ENCODE assay signal across 17 mouse cellular contexts in genomic region chr3:51184715-51185114, GRCm38 (mm10). TPM values are rescaled to one million over a fixed set of nuclear protein-coding genes. Genes with fewer than 3 reads are reported as not detected.
DNase-seq lines count a peak whose midpoint lies in the region; ATAC-seq lines count a peak whose summit lies in the region.
"Had no signal": no experiment of that assay in that cellular context is flagged by ENCODE, and none has a peak within 500 bp of the region (broad histone marks: within the 10 kb centered on the region; RNA-seq: fewer than 3 reads in every experiment).

No protein-coding gene starts in this region.

- no peak overlapping the region for H3K27ac ChIP-seq in kidney, embryonic 14.5 days (ENCODE audit: low read depth, low read length)
- 0 out of 2 replicates have a peak overlapping the region, but pooled peaks have one; percentile 1 for H3K27ac ChIP-seq in brown adipose tissue, adult 24 weeks (replicated peaks; ENCODE audit: low read depth, low read length)
- H3K27ac ChIP-seq in heart, embryonic 10.5 days, result no peak overlapping the region
- H3K27ac ChIP-seq: embryonic facial prominence, embryonic 10.5 days; hindbrain, embryonic 10.5 days; hindbrain, postnatal 0 days; limb, embryonic 12.5 days; midbrain, embryonic 10.5 days had no signal

- WGBS in kidney, embryonic 14.5 days, result 73% methylated on average over 10 of the region's 10 CpGs
- 79% methylated on average over 10 of the region's 10 CpGs for WGBS in heart, embryonic 10.5 days

- no peak overlapping the region for H3K4me3 ChIP-seq in kidney, embryonic 14.5 days (ENCODE audit: low read length)
- H3K4me3 ChIP-seq in brown adipose tissue, adult 24 weeks (ENCODE audit: insufficient read depth, low read depth, low read length), result no peak overlapping the region
- H3K4me3 ChIP-seq in heart, embryonic 10.5 days, result no peak overlapping the region
- H3K4me3 ChIP-seq: embryonic facial prominence, embryonic 10.5 days; hindbrain, embryonic 10.5 days; limb, embryonic 12.5 days; midbrain, embryonic 10.5 days had no signal

- H3K9ac ChIP-seq in kidney, embryonic 14.5 days (ENCODE audit: low read depth, low read length), result no peak overlapping the region
- H3K9ac ChIP-seq: limb, embryonic 12.5 days had no signal

- DNase-seq in kidney, adult 18-20 months, result peak; percentile 76
- peak; percentile 92 for DNase-seq in kidney, adult 9 months
- DNase-seq in spleen, postnatal 36 days (ENCODE audit: low spot score in 2 of 2), result no peak
- DNase-seq in heart, embryonic 10.5 days (ENCODE audit: low spot score), result no peak
- DNase-seq: adrenal gland, postnatal 36 days; B cell, adult 2 months; cerebellum, adult 2 months; right cerebral cortex, adult 18-20 months; thymus, postnatal 36 days had no signal

- H3K36me3 ChIP-seq in kidney, embryonic 14.5 days (ENCODE audit: control insufficient read depth, insufficient read depth, low read length), result no peaks in the 10 kb centered on the region
- H3K36me3 ChIP-seq in heart, embryonic 10.5 days, result no peaks in the 10 kb centered on the region
- H3K36me3 ChIP-seq: embryonic facial prominence, embryonic 10.5 days; hindbrain, embryonic 10.5 days; limb, embryonic 12.5 days; midbrain, embryonic 10.5 days had no signal

- no peaks in the 10 kb centered on the region for H3K27me3 ChIP-seq in kidney, embryonic 14.5 days (ENCODE audit: control insufficient read depth, insufficient read depth, low read length)
- no peaks in the 10 kb centered on the region for H3K27me3 ChIP-seq in heart, embryonic 10.5 days (ENCODE audit: insufficient read depth, poor library complexity, severe bottlenecking)
- H3K27me3 ChIP-seq: limb, embryonic 12.5 days had no signal

- no peak for ATAC-seq in kidney, embryonic 14.5 days (ENCODE audit: low FRiP score, low TSS enrichment)
- peak; percentile 71 for ATAC-seq in megakaryocyte, adult 5-6 weeks (ENCODE audit: poor library complexity, severe bottlenecking)
- ATAC-seq: hindbrain, postnatal 0 days had no signal

- H3K9me3 ChIP-seq in kidney, embryonic 14.5 days (ENCODE audit: control insufficient read depth, low read length), result no peaks in the 10 kb centered on the region
- no peaks in the 10 kb centered on the region for H3K9me3 ChIP-seq in heart, embryonic 10.5 days
- H3K9me3 ChIP-seq: embryonic facial prominence, embryonic 10.5 days; hindbrain, embryonic 10.5 days; limb, embryonic 12.5 days; midbrain, embryonic 10.5 days had no signal

- H3K4me2 ChIP-seq in kidney, embryonic 14.5 days (replicated peaks; ENCODE audit: low read depth, low read length), result no peak overlapping the region
- H3K4me2 ChIP-seq: limb, embryonic 12.5 days had no signal

- H3K4me1 ChIP-seq in kidney, embryonic 14.5 days (ENCODE audit: control insufficient read depth, insufficient read depth, low read length), result no peaks in the 10 kb centered on the region
- H3K4me1 ChIP-seq in brown adipose tissue, adult 24 weeks (ENCODE audit: control insufficient read depth, insufficient read depth, insufficient read length, low read length), result peaks cover 17% of the 10 kb centered on the region
- H3K4me1 ChIP-seq in heart, embryonic 10.5 days, result no peaks in the 10 kb centered on the region
- H3K4me1 ChIP-seq: embryonic facial prominence, embryonic 10.5 days; limb, embryonic 12.5 days had no signal

RNA-seq across cellular contexts. Expression of gene Noct, which starts 39.5 kb away (rescaled TPM):
- 8.0 and 10.4 TPM in 2 replicates for polyA plus RNA-seq in kidney, embryonic 14.5 days (2014; fragmentation: Nextera tagmentation; extraction: Ambion mirVana)
- 16.9 and 38.8 TPM in 2 replicates for polyA plus RNA-seq in brown adipose tissue, adult 24 weeks (2012; ENCODE audit: insufficient read depth, insufficient read length, missing spikeins)
- total RNA-seq in megakaryocyte, adult 5-6 weeks (2015), result 12.1 and 13.2 TPM in 2 replicates
- total RNA-seq in megakaryocyte, adult 5-6 weeks (2017), result 4.4 and 7.6 TPM in 2 replicates
- 10.7 and 13.7 TPM in 2 replicates for polyA plus RNA-seq in heart, embryonic 10.5 days (2016; fragmentation: Nextera tagmentation; extraction: Ambion mirVana)

Comparison
In these comparisons a context has a peak if more than half of its experiments do, and no peak if none do; other contexts are left out.
1. DNase-seq: peak in kidney, adult 18-20 months (single experiment) and kidney, adult 9 months (single experiment); none in spleen, postnatal 36 days (0 of 2) and heart, embryonic 10.5 days (single experiment).